ENCODE assay signal across 10 mouse cellular contexts in the genomic region with DNA sequence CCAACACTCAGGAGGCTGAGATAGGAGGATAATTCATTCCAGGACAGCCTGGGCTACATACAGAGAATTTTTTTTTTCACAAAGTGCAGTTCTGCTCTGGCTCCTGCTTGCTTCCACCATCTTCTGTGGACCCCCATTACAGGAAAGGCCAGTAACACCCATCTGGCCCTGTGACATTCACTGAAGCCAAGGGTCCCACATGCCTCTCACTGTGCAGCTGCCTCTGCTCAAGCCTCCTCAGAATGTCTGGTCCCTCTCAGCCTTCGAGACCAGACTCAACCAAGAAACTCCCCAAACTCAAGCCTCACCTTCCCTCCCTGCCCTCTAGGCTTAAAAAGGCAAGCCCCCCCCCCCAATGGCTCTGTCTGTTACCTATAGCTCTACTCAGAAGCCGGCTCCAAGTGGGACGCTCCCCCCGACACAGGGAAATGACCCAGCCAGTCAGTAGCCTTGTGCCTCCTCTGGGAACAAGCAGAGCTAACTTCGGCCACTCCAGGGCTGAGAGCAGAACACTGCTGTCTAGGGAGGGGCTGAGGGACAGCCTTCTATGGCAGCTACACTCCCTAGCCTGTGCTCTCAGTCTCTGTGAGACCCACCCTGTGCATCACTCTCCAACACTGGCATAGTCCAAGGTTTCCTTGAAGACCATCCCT. TPM values are rescaled to one million over a fixed set of nuclear protein-coding genes. Genes with fewer than 3 reads are reported as not detected.
DNase-seq lines count a peak whose midpoint lies in the region; ATAC-seq lines count a peak whose summit lies in the region.
"Had no signal": no experiment of that assay in that cellular context is flagged by ENCODE, and none has a peak within 500 bp of the region (broad histone marks: within the 10 kb centered on the region; RNA-seq: fewer than 3 reads in every experiment).

No protein-coding gene starts in this region.

- H3K9ac ChIP-seq in lung, embryonic 16.5 days (ENCODE audit: low read length): peak overlapping the region; percentile 56
- H3K9ac ChIP-seq in heart, embryonic 12.5 days: no peak overlapping the region
- no peak overlapping the region for H3K9ac ChIP-seq in hindbrain, embryonic 16.5 days (ENCODE audit: low read depth, low read length)
- no peak overlapping the region for H3K9ac ChIP-seq in neural tube, embryonic 14.5 days (replicated peaks; ENCODE audit: low read depth, low read length)
- H3K9ac ChIP-seq: midbrain, embryonic 15.5 days had no signal

- peak overlapping the region; percentile 97 for H3K27ac ChIP-seq in lung, embryonic 16.5 days (ENCODE audit: low read length)
- H3K27ac ChIP-seq in heart, embryonic 12.5 days (ENCODE audit: poor library complexity, severe bottlenecking): peak overlapping the region; percentile 87
- H3K27ac ChIP-seq in hindbrain, embryonic 16.5 days (ENCODE audit: low read depth, low read length): peak overlapping the region; percentile 36
- no peak overlapping the region for H3K27ac ChIP-seq in neural tube, embryonic 14.5 days (ENCODE audit: low read depth, low read length)
- H3K27ac ChIP-seq: midbrain, embryonic 15.5 days had no signal

- peaks cover 57% of the 10 kb centered on the region for H3K4me1 ChIP-seq in lung, embryonic 16.5 days (replicated peaks; ENCODE audit: control insufficient read depth, insufficient read depth, low read length)
- peaks cover 61% of the 10 kb centered on the region for H3K4me1 ChIP-seq in heart, embryonic 12.5 days (replicated peaks)
- peaks cover 9% of the 10 kb centered on the region for H3K4me1 ChIP-seq in hindbrain, embryonic 16.5 days (ENCODE audit: control insufficient read depth, insufficient read depth, low read depth, low read length)
- H3K4me1 ChIP-seq in neural tube, embryonic 14.5 days (ENCODE audit: control insufficient read depth, insufficient read depth, low read length): no peaks in the 10 kb centered on the region

- peak overlapping the region; percentile 48 for H3K4me2 ChIP-seq in lung, embryonic 16.5 days (ENCODE audit: low read depth, low read length)
- H3K4me2 ChIP-seq in heart, embryonic 12.5 days: peak overlapping the region; percentile 60
- H3K4me2 ChIP-seq in hindbrain, embryonic 16.5 days (ENCODE audit: low read length): no peak overlapping the region
- 0 out of 2 replicates have a peak overlapping the region, but pooled peaks have one; percentile 12 for H3K4me2 ChIP-seq in neural tube, embryonic 14.5 days (ENCODE audit: low read depth, low read length)
- H3K4me2 ChIP-seq: midbrain, embryonic 15.5 days had no signal

- no peaks in the 10 kb centered on the region for H3K36me3 ChIP-seq in lung, embryonic 16.5 days (ENCODE audit: control insufficient read depth, insufficient read depth, low read length)
- no peaks in the 10 kb centered on the region for H3K36me3 ChIP-seq in heart, embryonic 12.5 days
- H3K36me3 ChIP-seq in hindbrain, embryonic 16.5 days (ENCODE audit: control insufficient read depth, insufficient read depth, low read length): no peaks in the 10 kb centered on the region
- no peaks in the 10 kb centered on the region for H3K36me3 ChIP-seq in neural tube, embryonic 14.5 days (ENCODE audit: control insufficient read depth, insufficient read depth, low read length)
- H3K36me3 ChIP-seq: midbrain, embryonic 15.5 days had no signal

- H3K4me3 ChIP-seq in lung, embryonic 16.5 days (ENCODE audit: low read length): peak overlapping the region; percentile 23; the same call in 1 of the 2 replicates
- no peak overlapping the region for H3K4me3 ChIP-seq in heart, embryonic 12.5 days
- no peak overlapping the region for H3K4me3 ChIP-seq in hindbrain, embryonic 16.5 days (ENCODE audit: low read length)
- no peak overlapping the region for H3K4me3 ChIP-seq in neural tube, embryonic 14.5 days (ENCODE audit: low read depth, low read length)
- H3K4me3 ChIP-seq: midbrain, embryonic 15.5 days had no signal

- no peaks in the 10 kb centered on the region for H3K9me3 ChIP-seq in lung, embryonic 16.5 days (ENCODE audit: control insufficient read depth, low read length)
- no peaks in the 10 kb centered on the region for H3K9me3 ChIP-seq in heart, embryonic 12.5 days (replicated peaks)
- H3K9me3 ChIP-seq in hindbrain, embryonic 16.5 days (ENCODE audit: control insufficient read depth, low read length): no peaks in the 10 kb centered on the region
- no peaks in the 10 kb centered on the region for H3K9me3 ChIP-seq in neural tube, embryonic 14.5 days (ENCODE audit: control insufficient read depth, low read length)
- H3K9me3 ChIP-seq: midbrain, embryonic 15.5 days had no signal

- 68% methylated on average over 5 of the region's 5 CpGs for WGBS in lung, embryonic 16.5 days
- 58% methylated on average over 5 of the region's 5 CpGs for WGBS in heart, embryonic 12.5 days
- 61% methylated on average over 5 of the region's 5 CpGs for WGBS in hindbrain, embryonic 16.5 days
- WGBS in neural tube, embryonic 14.5 days: 69% methylated on average over 5 of the region's 5 CpGs

- H3K27me3 ChIP-seq in lung, embryonic 16.5 days (ENCODE audit: control insufficient read depth, insufficient read depth, low read depth, low read length): no peaks in the 10 kb centered on the region
- H3K27me3 ChIP-seq in heart, embryonic 12.5 days (replicated peaks): peaks cover 32% of the 10 kb centered on the region
- peaks cover 7% of the 10 kb centered on the region for H3K27me3 ChIP-seq in hindbrain, embryonic 16.5 days (replicated peaks; ENCODE audit: control insufficient read depth, insufficient read depth, low read length)
- H3K27me3 ChIP-seq in neural tube, embryonic 14.5 days (ENCODE audit: control insufficient read depth, insufficient read depth, low read length): no peaks in the 10 kb centered on the region

- DNase-seq in lung, postnatal 4 days: no peak
- no peak for DNase-seq in frontal cortex, postnatal 10 days (ENCODE audit: low spot score in 2 of 2)
- DNase-seq in thymus, postnatal 25 days: no peak
- DNase-seq: right cerebral cortex, adult 18-20 months had no signal

- ATAC-seq in lung, embryonic 16.5 days (ENCODE audit: low read depth): no peak
- no peak for ATAC-seq in heart, embryonic 12.5 days (ENCODE audit: insufficient number of reproducible peaks, low FRiP score)
- no peak for ATAC-seq in hindbrain, embryonic 16.5 days
- no peak for ATAC-seq in neural tube, embryonic 14.5 days (ENCODE audit: low read depth)
- ATAC-seq: forebrain, embryonic 16.5 days; midbrain, embryonic 15.5 days had no signal

RNA-seq across cellular contexts. Expression of gene Lrrc71, which starts 17.3 kb away (rescaled TPM):
- polyA plus RNA-seq in lung, embryonic 16.5 days (2015; fragmentation: Nextera tagmentation; extraction: Ambion mirVana): 3.9 and 5.9 TPM in 2 replicates
- 0.30 and 0.46 TPM in 2 replicates for polyA plus RNA-seq in heart, embryonic 12.5 days (2016; fragmentation: Nextera tagmentation; extraction: Ambion mirVana)
- 0.67 and 0.80 TPM in 2 replicates for polyA plus RNA-seq in hindbrain, embryonic 16.5 days (2015; fragmentation: Nextera tagmentation; extraction: Ambion mirVana)
- 0.52 and 0.77 TPM in 2 replicates for polyA plus RNA-seq in neural tube, embryonic 14.5 days (2014; fragmentation: Nextera tagmentation; extraction: Ambion mirVana)

RNA-seq across cellular contexts. Expression of gene Ntrk1, which starts 29.2 kb away (rescaled TPM):
- 1.5 and 1.6 TPM in 2 replicates for polyA plus RNA-seq in lung, embryonic 16.5 days (2015; fragmentation: Nextera tagmentation; extraction: Ambion mirVana)
- 0.26 and 0.30 TPM in 2 replicates for polyA plus RNA-seq in heart, embryonic 12.5 days (2016; fragmentation: Nextera tagmentation; extraction: Ambion mirVana)
- polyA plus RNA-seq in hindbrain, embryonic 16.5 days (2015; fragmentation: Nextera tagmentation; extraction: Ambion mirVana): 6.6 and 7.3 TPM in 2 replicates
- polyA plus RNA-seq in neural tube, embryonic 14.5 days (2014; fragmentation: Nextera tagmentation; extraction: Ambion mirVana): 0.80 and 103 TPM in 2 replicates

RNA-seq across cellular contexts. Expression of gene Insrr, which starts 31.0 kb away (rescaled TPM):
- 0.04 and 0.23 TPM in 2 replicates for polyA plus RNA-seq in lung, embryonic 16.5 days (2015; fragmentation: Nextera tagmentation; extraction: Ambion mirVana)
- polyA plus RNA-seq in heart, embryonic 12.5 days (2016; fragmentation: Nextera tagmentation; extraction: Ambion mirVana): 0.21 TPM in 1 of 2 replicates, not detected in the other
- polyA plus RNA-seq in hindbrain, embryonic 16.5 days (2015; fragmentation: Nextera tagmentation; extraction: Ambion mirVana): 0.49 and 0.85 TPM in 2 replicates
- polyA plus RNA-seq in neural tube, embryonic 14.5 days (2014; fragmentation: Nextera tagmentation; extraction: Ambion mirVana): 0.27 and 3.1 TPM in 2 replicates

RNA-seq across cellular contexts. Expression of gene Pear1, which starts 58.3 kb away (rescaled TPM):
- 32.4 and 34.5 TPM in 2 replicates for polyA plus RNA-seq in lung, embryonic 16.5 days (2015; fragmentation: Nextera tagmentation; extraction: Ambion mirVana)
- polyA plus RNA-seq in heart, embryonic 12.5 days (2016; fragmentation: Nextera tagmentation; extraction: Ambion mirVana): 15.7 and 16.1 TPM in 2 replicates
- 8.4 and 10.6 TPM in 2 replicates for polyA plus RNA-seq in hindbrain, embryonic 16.5 days (2015; fragmentation: Nextera tagmentation; extraction: Ambion mirVana)
- polyA plus RNA-seq in neural tube, embryonic 14.5 days (2014; fragmentation: Nextera tagmentation; extraction: Ambion mirVana): 3.6 and 9.1 TPM in 2 replicates
